Mouse (Mus musculus) urinary bladder, postnatal 14 days (tissue): Measurements from ENCODE around the gene Ntpcr.

Experiments used
- DNase-seq: peaks from one replicate; pipeline ENCODE4 v3.0.0; 2021; ENCODE audit warnings: low spot score

Gene Ntpcr

GRCm38 (mm10) chr8:125775031-125775430 lies 45.3 kb downstream of the Ntpcr start:
- no peak for DNase-seq

- DNase-seq: no peak
Measured at GRCm38 (mm10) chr8:125776314-125776713, 46.6 kb downstream of the Ntpcr start.

GRCm38 (mm10) chr8:125776800-125777199 lies 47.0 kb downstream of the Ntpcr start:
- peak; percentile 68 for DNase-seq

GRCm38 (mm10) chr8:125777478-125778164 lies 47.9 kb downstream of the Ntpcr start:
- peak; percentile 34 for DNase-seq

- no peak for DNase-seq
Measured at GRCm38 (mm10) chr8:125778919-125779318, 49.2 kb downstream of the Ntpcr start.

- no peak for DNase-seq
Measured at GRCm38 (mm10) chr8:125779656-125780055, 49.9 kb downstream of the Ntpcr start.

GRCm38 (mm10) chr8:125782161-125782560 lies 52.4 kb downstream of the Ntpcr start:
- DNase-seq: no peak

- no peak for DNase-seq
Measured at GRCm38 (mm10) chr8:125786886-125787285, 57.1 kb downstream of the Ntpcr start.

GRCm38 (mm10) chr8:125792816-125793455 lies 63.2 kb downstream of the Ntpcr start:
- no peak for DNase-seq

- no peak for DNase-seq
Measured at GRCm38 (mm10) chr8:125795341-125795740, 65.6 kb downstream of the Ntpcr start.

- DNase-seq: no peak
Measured at GRCm38 (mm10) chr8:125796970-125797369, 67.2 kb downstream of the Ntpcr start.
